Mouse (Mus musculus) midbrain, postnatal 0 days (tissue): ENCODE measurements around the gene Myh3. TPM values are rescaled to one million over a fixed set of nuclear protein-coding genes. Genes with fewer than 3 reads are reported as not detected.

Source experiments
- ATAC-seq: fragments of 200-750 bp; cut with Nextera tagmentation; 2 replicates; pipeline ENCODE4 v1.8.0; 2017; ENCODE audit warnings: moderate number of reproducible peaks, mild to moderate bottlenecking, moderate TSS enrichment, moderate library complexity; ENCODE audit not compliant: low FRiP score
- DNase-seq: peaks from one replicate; pipeline ENCODE4 v3.0.0-alpha.2; 2015; ENCODE audit warnings: low spot score
- H3K27ac ChIP-seq: fragments of 300-500 bp; sonication (generic); 2 replicates; pipeline ENCODE4 v1.5.1; 2014; ENCODE audit warnings: low read depth, mild to moderate bottlenecking, low read length, mixed read lengths
- H3K27me3 ChIP-seq: fragments of 300-500 bp; sonication (generic); 2 replicates; pipeline ENCODE4 v1.6.1; 2014; ENCODE audit warnings: low read length, control low read depth, mixed read lengths; ENCODE audit not compliant: insufficient read depth
- H3K36me3 ChIP-seq: fragments of 300-500 bp; sonication (generic); 2 replicates; pipeline ENCODE4 v1.6.1; 2014; ENCODE audit warnings: low read length, control low read depth, mixed read lengths; ENCODE audit not compliant: insufficient read depth
- H3K4me1 ChIP-seq: fragments of 300-500 bp; sonication (generic); 2 replicates; pipeline ENCODE4 v1.6.1; 2014; ENCODE audit warnings: mild to moderate bottlenecking, control low read depth, antibody characterized with exemption, low read length, mixed read lengths; ENCODE audit not compliant: insufficient read depth
- H3K4me2 ChIP-seq: fragments of 300-500 bp; sonication (generic); 2 replicates; pipeline ENCODE4 v1.6.1; 2014; ENCODE audit warnings: low read depth, mild to moderate bottlenecking, low read length, mixed read lengths; ENCODE audit not compliant: poor library complexity, severe bottlenecking
- H3K4me3 ChIP-seq: fragments of 300-500 bp; sonication (generic); 2 replicates; pipeline ENCODE4 v1.5.1; 2014; ENCODE audit warnings: low read depth, mild to moderate bottlenecking, low read length, moderate library complexity
- H3K9ac ChIP-seq: fragments of 300-500 bp; sonication (generic); replicated peaks from 2 replicates; pipeline ENCODE4 v1.6.1; 2014; ENCODE audit warnings: mild to moderate bottlenecking, low read length, moderate library complexity, mixed read lengths; ENCODE audit not compliant: poor library complexity, severe bottlenecking
- H3K9me3 ChIP-seq: fragments of 300-500 bp; sonication (generic); 2 replicates; pipeline ENCODE4 v1.6.1; 2016; ENCODE audit warnings: low read length, control low read depth
- CTCF ChIP-seq: IDR thresholded peaks from 2 replicates; pipeline ENCODE4 v1.5.1; 2016; ENCODE audit warnings: antibody characterized with exemption, mild to moderate bottlenecking
- WGBS: fragments of 180-500 bp; shearing (Covaris S2); extraction: QIAGEN DNeasy Blood & Tissue Kit; methylation state at CpG from one replicate; pipeline ENCODE4 v1.1.7; 2014; 5-methylcytosine and 5-hydroxymethylcytosine counted together
- polyA plus RNA-seq: library from polyadenylated mRNA; unstranded; fragments of >200 nt; fragmentation: Nextera tagmentation; extraction: Ambion mirVana; gene quantifications from 2 replicates; pipeline ENCODE4 v1.2.1, GENCODE M21; 2015
- total RNA-seq: library from RNA; depleted of rRNA; stranded (reverse); fragments of >200 nt; gene quantifications from 2 replicates; pipeline ENCODE4 v1.2.3, GENCODE M21; 2014

Myh3 gene
- total and polyA plus RNA-seq, 2 experiments from 2014 or later, result 0.25 to 1.2 TPM

DNA sequence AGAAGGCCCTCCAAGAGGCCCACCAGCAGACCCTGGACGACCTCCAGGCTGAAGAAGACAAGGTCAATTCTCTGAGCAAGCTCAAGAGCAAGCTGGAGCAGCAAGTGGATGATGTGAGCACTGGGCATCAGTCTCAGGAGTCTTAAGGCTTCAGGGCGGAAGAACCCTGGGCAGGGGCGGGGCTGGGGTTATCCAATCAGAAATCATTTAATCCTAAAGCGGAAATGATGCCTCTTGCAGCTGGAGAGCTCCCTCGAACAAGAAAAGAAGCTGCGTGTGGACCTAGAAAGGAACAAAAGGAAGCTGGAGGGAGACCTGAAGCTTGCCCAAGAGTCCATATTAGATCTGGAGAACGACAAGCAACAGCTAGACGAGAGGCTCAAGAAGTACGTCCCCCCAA lies 15.1 kb downstream of the Myh3 start:
- no peak overlapping the region for H3K4me3 ChIP-seq
- H3K9me3 ChIP-seq, result no peaks in the 10 kb centered on the region
- H3K9ac ChIP-seq, result no peak overlapping the region
- no peaks in the 10 kb centered on the region for H3K27me3 ChIP-seq
- no peak overlapping the region for H3K27ac ChIP-seq
- H3K36me3 ChIP-seq, result no peaks in the 10 kb centered on the region
- WGBS, result 77% methylated on average over 9 of the region's 9 CpGs
- ATAC-seq, result no peak
- no peak for DNase-seq
- H3K4me1 ChIP-seq, result no peaks in the 10 kb centered on the region
- no peak overlapping the region for H3K4me2 ChIP-seq
- TF ChIP-seq CTCF, result no peak

- Histone ChIP-seq H3K9ac (no peak overlapping the region), H3K36me3 (no peaks in the 10 kb centered on the region), H3K9me3 (no peaks in the 10 kb centered on the region), H3K4me2 (no peak overlapping the region), H3K4me3 (no peak overlapping the region), H3K27ac (no peak overlapping the region), H3K4me1 (no peaks in the 10 kb centered on the region), H3K27me3 (no peaks in the 10 kb centered on the region)
- TF ChIP-seq CTCF, result no peak
- DNase-seq (no peak), ATAC-seq (no peak)
- 97% methylated on average over 5 of the region's 5 CpGs for WGBS
These were observed 15.6 kb downstream of the Myh3 start for GRCm38 (mm10) chr11:67093652-67094051.

GRCm38 (mm10) chr11:67094470-67094869 lies 16.4 kb downstream of the Myh3 start:
- ATAC-seq, result no peak

GRCm38 (mm10) chr11:67097709-67098108 lies 19.6 kb downstream of the Myh3 start:
- ATAC-seq (no peak), DNase-seq (no peak)
- Histone ChIP-seq H3K27ac (no peak overlapping the region), H3K9ac (no peak overlapping the region), H3K27me3 (no peaks in the 10 kb centered on the region), H3K9me3 (no peaks in the 10 kb centered on the region), H3K4me3 (no peak overlapping the region), H3K4me2 (no peak overlapping the region), H3K4me1 (no peaks in the 10 kb centered on the region), H3K36me3 (no peaks in the 10 kb centered on the region)
- WGBS, result 94% methylated on average over 10 of the region's 10 CpGs
- TF ChIP-seq CTCF, result no peak

More at GRCm38 (mm10) chr11:67094470-67094869, 16.4 kb downstream of the Myh3 start:
- Histone ChIP-seq H3K4me1 (no peaks in the 10 kb centered on the region), H3K4me2 (no peak overlapping the region), H3K36me3 (no peaks in the 10 kb centered on the region), H3K27ac (no peak overlapping the region), H3K4me3 (no peak overlapping the region), H3K9ac (no peak overlapping the region), H3K27me3 (no peaks in the 10 kb centered on the region), H3K9me3 (no peaks in the 10 kb centered on the region)
- WGBS, result 83% methylated on average over 29 of the region's 29 CpGs
- TF ChIP-seq CTCF, result no peak
- no peak for DNase-seq

DNA sequence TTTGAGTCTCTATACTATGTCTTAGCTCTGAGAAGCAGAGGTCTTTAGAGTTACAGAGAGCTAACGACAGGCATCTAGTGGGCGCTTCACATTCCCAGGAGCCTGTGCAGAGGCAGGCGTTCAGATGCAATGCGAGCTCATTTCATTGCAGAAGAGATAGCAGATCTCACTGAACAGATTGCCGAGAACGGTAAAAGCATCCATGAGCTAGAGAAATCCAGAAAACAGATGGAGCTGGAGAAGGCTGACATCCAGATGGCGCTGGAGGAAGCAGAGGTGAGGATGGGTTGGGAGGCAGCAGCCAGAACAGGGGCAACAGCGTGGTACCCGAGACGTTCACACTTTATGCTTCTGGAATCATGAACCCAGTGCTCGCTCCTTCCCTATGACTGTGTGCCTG lies 20.3 kb downstream of the Myh3 start:
- no peaks in the 10 kb centered on the region for H3K4me1 ChIP-seq
- WGBS, result 88% methylated on average over 11 of the region's 11 CpGs

DNA sequence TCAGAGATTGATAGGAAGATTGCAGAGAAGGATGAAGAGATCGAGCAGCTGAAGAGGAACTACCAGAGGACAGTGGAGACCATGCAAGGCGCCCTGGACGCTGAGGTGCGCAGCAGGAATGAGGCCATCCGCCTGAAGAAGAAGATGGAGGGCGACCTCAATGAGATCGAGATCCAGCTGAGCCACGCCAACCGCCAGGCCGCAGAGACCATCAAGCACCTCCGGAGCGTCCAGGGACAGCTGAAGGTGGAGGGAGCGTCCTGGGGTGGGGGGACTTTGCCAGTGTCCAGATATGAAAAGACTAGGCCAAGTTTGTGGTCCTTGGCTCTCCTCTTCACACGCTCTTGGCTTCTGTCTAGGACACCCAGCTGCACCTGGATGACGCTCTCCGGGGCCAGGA lies 21.1 kb downstream of the Myh3 start:
- WGBS, result 93% methylated on average over 16 of the region's 16 CpGs
- no peaks in the 10 kb centered on the region for H3K27me3 ChIP-seq
- no peak for TF ChIP-seq CTCF
- no peak for ATAC-seq
- no peak for DNase-seq
- no peaks in the 10 kb centered on the region for H3K9me3 ChIP-seq
- H3K36me3 ChIP-seq, result no peaks in the 10 kb centered on the region
- H3K4me1 ChIP-seq, result no peaks in the 10 kb centered on the region
- H3K4me2 ChIP-seq, result no peak overlapping the region
- H3K9ac ChIP-seq, result no peak overlapping the region
- H3K27ac ChIP-seq, result no peak overlapping the region
- H3K4me3 ChIP-seq, result no peak overlapping the region

More for the DNA sequence above, 20.3 kb downstream of the Myh3 start:
- Histone ChIP-seq H3K9ac (no peak overlapping the region), H3K27me3 (no peaks in the 10 kb centered on the region), H3K4me2 (no peak overlapping the region), H3K36me3 (no peaks in the 10 kb centered on the region), H3K27ac (no peak overlapping the region), H3K9me3 (no peaks in the 10 kb centered on the region), H3K4me3 (no peak overlapping the region)
- TF ChIP-seq CTCF, result no peak
- ATAC-seq (no peak), DNase-seq (no peak)
